Mouse (Mus musculus) liver, postnatal 0 days (tissue): ENCODE measurements around the gene Sema6b. TPM values are rescaled to one million over a fixed set of nuclear protein-coding genes. Genes with fewer than 3 reads are reported as not detected.

Experiments used
- ATAC-seq: fragments of 200-750 bp; cut with Nextera tagmentation; 2 replicates; pipeline ENCODE4 v1.8.0; 2017; ENCODE audit warnings: mild to moderate bottlenecking, moderate library complexity
- DNase-seq: peaks from one replicate; pipeline ENCODE4 v3.0.0-alpha.2; 2016
- H3K27ac ChIP-seq: fragments of 300-500 bp; sonication (generic); 2 replicates; pipeline ENCODE4 v1.5.1; 2014; ENCODE audit warnings: antibody characterized with exemption, moderate library complexity, mild to moderate bottlenecking, low read depth
- H3K27me3 ChIP-seq: fragments of 300-500 bp; sonication (generic); 2 replicates; pipeline ENCODE4 v1.6.1; 2014; ENCODE audit warnings: low read length, control low read depth, mixed read lengths; ENCODE audit not compliant: insufficient read depth
- H3K36me3 ChIP-seq: fragments of 300-500 bp; sonication (generic); replicated peaks from 2 replicates; pipeline ENCODE4 v1.6.1; 2014; ENCODE audit warnings: mild to moderate bottlenecking, control low read depth, low read length, moderate library complexity, mixed read lengths; ENCODE audit not compliant: insufficient read depth
- H3K4me1 ChIP-seq: fragments of 300-500 bp; sonication (generic); 2 replicates; pipeline ENCODE4 v1.6.1; 2014; ENCODE audit warnings: antibody characterized with exemption, mild to moderate bottlenecking, control low read depth; ENCODE audit not compliant: insufficient read depth
- H3K4me2 ChIP-seq: fragments of 300-500 bp; sonication (generic); 2 replicates; pipeline ENCODE4 v1.6.1; 2014; ENCODE audit warnings: low read depth, mild to moderate bottlenecking, low read length, moderate library complexity, mixed read lengths
- H3K4me3 ChIP-seq: fragments of 300-500 bp; sonication (generic); 2 replicates; pipeline ENCODE4 v1.5.1; 2014; ENCODE audit warnings: low read depth, low read length
- H3K9ac ChIP-seq: fragments of 300-500 bp; sonication (generic); replicated peaks from 2 replicates; pipeline ENCODE4 v1.6.1; 2014; ENCODE audit warnings: mild to moderate bottlenecking, moderate library complexity
- H3K9me3 ChIP-seq: fragments of 300-500 bp; sonication (generic); 2 replicates; pipeline ENCODE4 v1.6.1; 2016; ENCODE audit warnings: mild to moderate bottlenecking, control low read depth, low read length, mixed read lengths
- CTCF ChIP-seq: sonication (generic); IDR thresholded peaks from 2 replicates; pipeline ENCODE4 v1.5.1; 2016; ENCODE audit warnings: antibody characterized with exemption, low read depth
- EP300 ChIP-seq: IDR thresholded peaks from 2 replicates; pipeline ENCODE4 v1.6.1; 2016; ENCODE audit warnings: antibody characterized with exemption, low read depth, mild to moderate bottlenecking
- WGBS: fragments of 180-500 bp; shearing (Covaris S2); extraction: QIAGEN DNeasy Blood & Tissue Kit; methylation state at CpG from one replicate; pipeline ENCODE4 v1.1.7; 2014; ENCODE audit not compliant: insufficient replicate concordance; 5-methylcytosine and 5-hydroxymethylcytosine counted together
- polyA plus RNA-seq: library from polyadenylated mRNA; unstranded; fragments of >200 nt; fragmentation: Nextera tagmentation; extraction: Ambion mirVana; gene quantifications from 2 replicates; pipeline ENCODE4 v1.2.1, GENCODE M21; 2015

Gene Sema6b
- 0.56 and 0.62 TPM in 2 replicates for polyA plus RNA-seq

- 2% methylated on average over 63 of the region's 79 CpGs for WGBS
- Histone ChIP-seq H3K4me3 (peak within 1 kb of the TSS; percentile 49), H3K27ac (no peak within 1 kb of the TSS), H3K9me3 (no peaks in the 10 kb centered on the region), H3K27me3 (peaks cover 58% of the 10 kb centered on the region), H3K36me3 (no peaks in the 10 kb centered on the region), H3K4me2 (peak within 1 kb of the TSS; percentile 88), H3K9ac (peak within 1 kb of the TSS; percentile 21; the same call in 1 of the 2 replicates), H3K4me1 (peaks cover 22% of the 10 kb centered on the region)
- peak; percentile 40 for ATAC-seq
- TF ChIP-seq EP300 (no peak), CTCF (no peak)
- DNase-seq: peak; percentile 60
These were observed at the start of gene Sema6b for GRCm38 (mm10) chr17:56139858-56140595. Sema6b (minus strand) TSS chr17:56140343.

GRCm38 (mm10) chr17:56185281-56186141 is 45.4 kb upstream of the Sema6b start:
- H3K4me3 ChIP-seq: no peak overlapping the region
- TF ChIP-seq CTCF (no peak), EP300 (no peak)
- peak overlapping the region; percentile 44; the same call in 1 of the 2 replicates for H3K27ac ChIP-seq
- no peak overlapping the region for H3K4me2 ChIP-seq
- H3K4me1 ChIP-seq: peaks cover 20% of the 10 kb centered on the region
- DNase-seq (no peak), ATAC-seq (no peak)
- 56% methylated on average over 11 of the region's 11 CpGs for WGBS
- no peak overlapping the region for H3K9ac ChIP-seq
- H3K27me3 ChIP-seq: no peaks in the 10 kb centered on the region
- peaks cover 27% of the 10 kb centered on the region for H3K36me3 ChIP-seq
- no peaks in the 10 kb centered on the region for H3K9me3 ChIP-seq

- DNase-seq (peak; percentile 97), ATAC-seq (peak; percentile 96)
- H3K27ac ChIP-seq: peak within 1 kb of the TSS; percentile 80
- H3K27me3 ChIP-seq: no peaks in the 10 kb centered on the region
- peak within 1 kb of the TSS; percentile 86 for H3K9ac ChIP-seq
- peak within 1 kb of the TSS; percentile 94 for H3K4me2 ChIP-seq
- under 1% methylated on average over 47 of the region's 47 CpGs for WGBS
- 0 out of 2 replicates have a peak, but pooled peaks have one; percentile 9 for TF ChIP-seq CTCF
- no peak for TF ChIP-seq EP300
- peaks cover 28% of the 10 kb centered on the region for H3K36me3 ChIP-seq
- H3K9me3 ChIP-seq: no peaks in the 10 kb centered on the region
- H3K4me1 ChIP-seq: peaks cover 20% of the 10 kb centered on the region
- peak within 1 kb of the TSS; percentile 87 for H3K4me3 ChIP-seq
These were observed 43.5 kb upstream of the Sema6b start, which contains the start of gene Mydgf for GRCm38 (mm10) chr17:56183658-56184103. Mydgf (minus strand) TSS chr17:56183920.

- 1% methylated on average over 14 of the region's 14 CpGs for WGBS
- Histone ChIP-seq H3K27ac (peak overlapping the region; percentile 80), H3K27me3 (no peaks in the 10 kb centered on the region), H3K9me3 (no peaks in the 10 kb centered on the region), H3K4me2 (peak overlapping the region; percentile 94), H3K9ac (peak overlapping the region; percentile 86), H3K4me1 (peaks cover 20% of the 10 kb centered on the region), H3K4me3 (peak overlapping the region; percentile 87), H3K36me3 (peaks cover 30% of the 10 kb centered on the region)
- ATAC-seq: peak; percentile 51
- DNase-seq: no peak
- TF ChIP-seq CTCF (no peak), EP300 (no peak)
These were observed 43.0 kb upstream of the Sema6b start for GRCm38 (mm10) chr17:56182975-56183657.

- H3K4me3 ChIP-seq: no peak overlapping the region
- DNase-seq (no peak), ATAC-seq (no peak)
- H3K4me2 ChIP-seq: no peak overlapping the region
- H3K27me3 ChIP-seq: no peaks in the 10 kb centered on the region
- no peak overlapping the region for H3K27ac ChIP-seq
- 92% methylated on average over 3 of the region's 3 CpGs for WGBS
- H3K9ac ChIP-seq: no peak overlapping the region
- H3K9me3 ChIP-seq: no peaks in the 10 kb centered on the region
- H3K36me3 ChIP-seq: peaks cover 29% of the 10 kb centered on the region
- H3K4me1 ChIP-seq: peaks cover under 1% of the 10 kb centered on the region; the same call in 1 of the 2 replicates
- TF ChIP-seq CTCF: no peak
These were observed 35.3 kb upstream of the Sema6b start for GRCm38 (mm10) chr17:56175416-56175815.
